22 mouse cellular contexts compared by ENCODE assay signal in genomic region chr12:105697104-105697780, GRCm38 (mm10). TPM values are rescaled to one million over a fixed set of nuclear protein-coding genes. Genes with fewer than 3 reads are reported as not detected.
A peak's percentile ranks its signal among the peaks of the same experiment; 100 is the strongest.
DNase-seq lines count a peak whose midpoint lies in the region; TF ChIP-seq lines count a peak whose summit lies in the region.
"Had no signal": no experiment of that assay in that cellular context is flagged by ENCODE, and none has a peak within 500 bp of the region (broad histone marks: within the 10 kb centered on the region; RNA-seq: fewer than 3 reads in every experiment).

No protein-coding gene starts in this region.

- no peaks in the 10 kb centered on the region for H3K36me3 ChIP-seq in MEL (ENCODE audit: control insufficient read depth in 1 of 2, insufficient read depth in 2 of 2, low read length in 2 of 2)

- no peaks in the 10 kb centered on the region for H3K27me3 ChIP-seq in MEL (ENCODE audit: control insufficient read depth in 1 of 2, insufficient read depth in 2 of 2, low read length in 2 of 2)
- H3K27me3 ChIP-seq: embryonic facial prominence, embryonic 12.5 days; forebrain, embryonic 15.5 days; heart, embryonic 15.5 days; hindbrain, embryonic 13.5 days; Patski had no signal

- H3K4me3 ChIP-seq in MEL (ENCODE audit: control insufficient read depth in 1 of 2, insufficient read depth in 1 of 2, low read depth in 2 of 2, low read length in 2 of 2) = no peak overlapping the region
- H3K4me3 ChIP-seq: embryonic facial prominence, embryonic 12.5 days; forebrain, embryonic 15.5 days; heart, embryonic 15.5 days; hindbrain, embryonic 13.5 days had no signal

- no peaks in the 10 kb centered on the region for H3K9me3 ChIP-seq in MEL (replicated peaks; ENCODE audit: insufficient read depth, low read length)
- H3K9me3 ChIP-seq: embryonic facial prominence, embryonic 12.5 days; forebrain, embryonic 15.5 days; heart, embryonic 15.5 days; hindbrain, embryonic 13.5 days had no signal

- no peak for TF ChIP-seq CTCF in MEL (IDR thresholded peaks at IDR 0.05 in 2 of 3, conservative IDR thresholded peaks at IDR 0.05 in 1 of 3; ENCODE audit: control insufficient read depth in 1 of 3, insufficient read depth in 1 of 3, low read depth in 2 of 3, low read length in 3 of 3, poor library complexity in 1 of 3, severe bottlenecking in 1 of 3)

- no peaks in the 10 kb centered on the region for H3K4me1 ChIP-seq in MEL (ENCODE audit: control insufficient read depth in 1 of 2, insufficient read depth in 2 of 2, low read length in 2 of 2)
- H3K4me1 ChIP-seq: embryonic facial prominence, embryonic 12.5 days; forebrain, embryonic 15.5 days; heart, embryonic 15.5 days; hindbrain, embryonic 13.5 days had no signal

- H3K27ac ChIP-seq in MEL (ENCODE audit: control insufficient read depth, low read depth, low read length) = no peak overlapping the region
- H3K27ac ChIP-seq: embryonic facial prominence, embryonic 12.5 days; forebrain, embryonic 15.5 days; heart, embryonic 15.5 days; hindbrain, embryonic 13.5 days; hindbrain, postnatal 0 days had no signal

- no peak for TF ChIP-seq POLR2A in MEL (IDR thresholded peaks at IDR 0.05; ENCODE audit: control insufficient read depth in 1 of 2, insufficient read depth in 1 of 2, low read depth in 1 of 2, low read length in 2 of 2, poor library complexity in 1 of 2)

- no peak overlapping the region for H3K9ac ChIP-seq in MEL (ENCODE audit: control insufficient read depth, low read depth, low read length, poor library complexity, severe bottlenecking)
- H3K9ac ChIP-seq: embryonic facial prominence, embryonic 12.5 days; forebrain, embryonic 15.5 days; heart, embryonic 15.5 days; hindbrain, embryonic 13.5 days had no signal

- no peak for TF ChIP-seq RAD21 in MEL (IDR thresholded peaks at IDR 0.05; ENCODE audit: low read depth, low read length)

- DNase-seq in cerebellum, adult 8-10 months = peak; percentile 24
- DNase-seq in cerebellum, adult 11-12 months = no peak
- no peak for DNase-seq in MEL (ENCODE audit: low read depth, low spot score)
- DNase-seq in cerebellum, postnatal 14 days = peak; percentile 40 to 56
- no peak for DNase-seq in kidney, postnatal 14 days
- no peak for DNase-seq in ovary, adult 18-20 months (ENCODE audit: low spot score)
- DNase-seq in urinary bladder, adult 18-20 months (ENCODE audit: low spot score in 2 of 2) = no peak
- DNase-seq: adrenal gland, postnatal 14 days; embryo, embryonic 11 days; gastrocnemius, postnatal 36 days; heart, adult 18-20 months; heart, postnatal 14 days; kidney, adult 11 months; kidney, adult 9 months had no signal

- H3K79me2 ChIP-seq in MEL (ENCODE audit: control insufficient read depth, insufficient read depth, low read length, poor library complexity) = no peaks in the 10 kb centered on the region

- no peak for TF ChIP-seq EP300 in MEL (IDR thresholded peaks at IDR 0.05; ENCODE audit: low read depth in 1 of 2, low read length in 2 of 2)

TF ChIP-seq in MEL, 35 proteins besides CTCF, POLR2A, EP300 and RAD21:
- TF ChIP-seq USF1 (IDR thresholded peaks at IDR 0.05; ENCODE audit: low read depth, low read length) (peak; percentile 66), RCOR1 (IDR thresholded peaks at IDR 0.05; ENCODE audit: low read depth, low read length) (no peak), ZNF384 (IDR thresholded peaks at IDR 0.05; ENCODE audit: low read depth, low read length) (peak; percentile 70)
TF ChIP-seq in MEL: peak in this region for 2.

RNA-seq across cellular contexts. Expression of gene Ak7, which starts 8.5 kb away (rescaled TPM):
- total RNA-seq in MEL (2012; rRNA removed) = 0.13 and 0.31 TPM in 2 replicates
- under 1 TPM in 1 of 2 experiments, not detected in 1; 0.36 TPM for polyA plus RNA-seq in MEL (2012; ENCODE audit: insufficient read depth in 1 of 2, insufficient read length in 2 of 2, low read depth in 1 of 2, low replicate concordance in 2 of 2, missing spikeins in 1 of 2)
- total RNA-seq: gastrocnemius, adult 8-10 months; gastrocnemius, postnatal 36 days; hematopoietic stem cell, adult 5-6 weeks had no signal
- polyA plus RNA-seq: Patski had no signal

RNA-seq across cellular contexts. Expression of gene Atg2b, which starts 12.2 kb away (rescaled TPM):
- total RNA-seq in MEL (2012; rRNA removed) = 28.3 and 31.3 TPM in 2 replicates
- 10 to 100 TPM in 1 of 2 experiments, not detected in 1; 35.9 TPM for polyA plus RNA-seq in MEL (2012; ENCODE audit: insufficient read depth in 1 of 2, insufficient read length in 2 of 2, low read depth in 1 of 2, low replicate concordance in 2 of 2, missing spikeins in 1 of 2)

RNA-seq across cellular contexts. Expression of gene Gskip, which starts 12.6 kb away (rescaled TPM):
- total RNA-seq in MEL (2012; rRNA removed) = 12.0 and 12.6 TPM in 2 replicates
- polyA plus RNA-seq in MEL (2012; ENCODE audit: insufficient read depth in 1 of 2, insufficient read length in 2 of 2, low read depth in 1 of 2, low replicate concordance in 2 of 2, missing spikeins in 1 of 2) = 10 to 100 TPM in 1 of 2 experiments, not detected in 1; 13.9 TPM

Comparison
In these comparisons a context has a peak if more than half of its experiments do, and no peak if none do; other contexts are left out.
1. DNase-seq: peak in cerebellum, adult 8-10 months (single experiment) and cerebellum, postnatal 14 days (2 of 2); none in cerebellum, adult 11-12 months (single experiment), MEL (single experiment), kidney, postnatal 14 days (single experiment), ovary, adult 18-20 months (single experiment) and urinary bladder, adult 18-20 months (0 of 2).